Mouse (Mus musculus): ENCODE data around the gene Gm17027.
"Not testable (repeated sequence)": the region's sequence is repeated elsewhere in the genome, so short reads cannot be mapped to it uniquely, and the experiment has no call there.

Gene Gm17027

GRCm38 (mm10) chr14:42162522-42162921 is at the start of gene Gm17027:
Gene Gm17027, minus strand, starts transcription at chr14:42162622.
- not testable (repeated sequence) for DNase-seq (ENCODE audit: extremely low read depth, insufficient read length, low spot score)

DNA sequence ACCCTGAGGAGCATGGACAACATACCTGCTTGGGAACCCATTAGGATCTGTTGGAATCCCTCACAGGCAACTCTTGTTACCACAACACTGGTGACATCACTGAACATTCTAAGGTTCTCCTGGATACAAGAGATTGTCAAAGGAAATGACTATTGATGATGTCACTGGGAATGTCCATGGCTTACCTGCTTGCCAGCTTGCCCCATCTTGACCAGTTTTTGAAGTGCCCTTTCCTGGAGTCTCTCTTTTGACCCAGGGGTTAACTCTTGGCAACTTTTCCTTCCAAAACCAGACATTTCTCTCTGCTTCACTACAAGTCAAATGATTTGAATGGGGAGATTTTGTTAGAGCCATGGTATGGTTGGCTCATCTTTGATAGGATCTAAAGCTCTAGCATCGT is 28.3 kb upstream of the Gm17027 start, which contains the start of gene Gm3573:
Gm3573 (minus strand) TSS at position 101 of the 400 bp plus-strand sequence.
- not testable (repeated sequence) for DNase-seq (ENCODE audit: extremely low read depth, insufficient read length, low spot score)

DNA sequence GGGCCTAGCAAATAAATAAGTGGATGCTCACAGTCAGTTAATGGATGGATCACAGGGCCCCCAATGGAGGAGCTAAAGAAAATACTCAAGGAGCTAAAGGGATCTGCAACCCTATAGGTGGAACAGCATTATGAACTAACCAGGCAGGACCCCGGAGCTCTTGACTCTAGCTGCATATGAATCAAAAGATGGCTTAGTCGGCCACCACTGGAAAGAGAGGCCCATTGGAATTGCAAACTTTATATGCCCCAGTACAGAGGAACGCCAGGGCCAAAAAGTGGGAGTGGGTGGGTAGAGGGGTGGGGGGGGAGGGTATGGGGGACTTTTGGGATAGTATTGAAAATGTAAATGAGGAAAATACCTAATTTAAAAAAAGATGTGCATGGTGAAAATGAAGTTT is 21.5 kb upstream of the Gm17027 start:
- DNase-seq (ENCODE audit: extremely low read depth, insufficient read length, low spot score), result not testable (repeated sequence)

GRCm38 (mm10) chr14:42134571-42134970 is 27.9 kb downstream of the Gm17027 start:
- DNase-seq (ENCODE audit: extremely low read depth, insufficient read length, low spot score), result not testable (repeated sequence)

- DNase-seq (ENCODE audit: extremely low read depth, insufficient read length, low spot score), result not testable (repeated sequence)
Observed at GRCm38 (mm10) chr14:42133806-42134205, 28.6 kb downstream of the Gm17027 start.

DNA sequence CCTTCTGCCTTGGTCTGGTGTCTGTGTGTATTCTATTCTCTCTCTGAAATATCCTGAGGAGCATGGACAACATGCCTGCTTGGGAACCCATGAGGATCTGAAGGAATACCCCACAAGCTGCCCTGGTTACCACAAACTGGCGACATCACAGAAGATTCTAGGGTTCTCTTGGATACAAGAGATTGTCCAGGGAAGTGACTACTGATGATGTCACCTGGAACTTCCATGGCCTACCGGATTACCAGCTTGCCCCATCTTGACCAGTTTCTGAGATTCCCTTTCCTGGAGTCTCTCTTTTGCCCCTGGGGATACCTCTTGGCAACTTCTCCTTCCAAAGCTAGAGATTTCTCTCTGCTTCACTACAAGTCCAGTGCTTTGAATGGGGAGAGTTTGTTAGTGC is 45.2 kb downstream of the Gm17027 start, which contains the start of gene Gm7951:
Gm7951 (minus strand) TSS at position 101 of the 400 bp plus-strand sequence.
- not testable (repeated sequence) for DNase-seq (ENCODE audit: extremely low read depth, insufficient read length, low spot score)
